Mouse (Mus musculus) embryonic facial prominence, embryonic 13.5 days (tissue): Measurements from ENCODE around the gene Tmf1. TPM values are rescaled to one million over a fixed set of nuclear protein-coding genes. Genes with fewer than 3 reads are reported as not detected.

ENCODE experiments used
- ATAC-seq: fragments of 200-750 bp; cut with Nextera tagmentation; 2 replicates; pipeline ENCODE4 v1.8.0; 2017; ENCODE audit warnings: low read depth; ENCODE audit not compliant: insufficient number of reproducible peaks, insufficient read depth, low FRiP score, low TSS enrichment
- H3K27ac ChIP-seq: fragments of 300-500 bp; sonication (generic); 2 replicates; pipeline ENCODE4 v1.5.1; 2015; ENCODE audit warnings: moderate library complexity, mild to moderate bottlenecking, inconsistent platforms
- H3K27me3 ChIP-seq: fragments of 300-500 bp; sonication (generic); 2 replicates; pipeline ENCODE4 v1.6.1; 2015; ENCODE audit warnings: mild to moderate bottlenecking, inconsistent platforms
- H3K36me3 ChIP-seq: fragments of 300-500 bp; sonication (generic); 2 replicates; pipeline ENCODE4 v1.6.1; 2015; ENCODE audit warnings: mild to moderate bottlenecking, inconsistent platforms
- H3K4me1 ChIP-seq: fragments of 300-500 bp; sonication (generic); 2 replicates; pipeline ENCODE4 v1.6.1; 2015; ENCODE audit warnings: inconsistent platforms
- H3K4me2 ChIP-seq: fragments of 300-500 bp; sonication (generic); 2 replicates; pipeline ENCODE4 v1.6.1; 2015; ENCODE audit warnings: moderate library complexity, mild to moderate bottlenecking, inconsistent platforms
- H3K4me3 ChIP-seq: fragments of 300-500 bp; sonication (generic); 2 replicates; pipeline ENCODE4 v1.5.1; 2015; ENCODE audit warnings: mild to moderate bottlenecking, inconsistent platforms
- H3K9ac ChIP-seq: fragments of 300-500 bp; sonication (generic); 2 replicates; pipeline ENCODE4 v1.6.1; 2015; ENCODE audit warnings: mild to moderate bottlenecking, inconsistent platforms
- H3K9me3 ChIP-seq: fragments of 300-500 bp; sonication (generic); 2 replicates; pipeline ENCODE4 v1.6.1; 2016; ENCODE audit warnings: inconsistent platforms
- WGBS: fragments of 180-500 bp; shearing (Covaris S2); methylation state at CpG from one replicate; pipeline ENCODE4 v1.1.7; 2015; ENCODE audit warnings: mixed read lengths; 5-methylcytosine and 5-hydroxymethylcytosine counted together
- polyA plus RNA-seq: library from polyadenylated mRNA; unstranded; fragments of >200 nt; fragmentation: Nextera tagmentation; extraction: Ambion mirVana; gene quantifications from 2 replicates; pipeline ENCODE4 v1.2.1, GENCODE M21; 2015

Tmf1 gene
- polyA plus RNA-seq, 1 experiment from 2014 or later = 39.3 TPM

DNA sequence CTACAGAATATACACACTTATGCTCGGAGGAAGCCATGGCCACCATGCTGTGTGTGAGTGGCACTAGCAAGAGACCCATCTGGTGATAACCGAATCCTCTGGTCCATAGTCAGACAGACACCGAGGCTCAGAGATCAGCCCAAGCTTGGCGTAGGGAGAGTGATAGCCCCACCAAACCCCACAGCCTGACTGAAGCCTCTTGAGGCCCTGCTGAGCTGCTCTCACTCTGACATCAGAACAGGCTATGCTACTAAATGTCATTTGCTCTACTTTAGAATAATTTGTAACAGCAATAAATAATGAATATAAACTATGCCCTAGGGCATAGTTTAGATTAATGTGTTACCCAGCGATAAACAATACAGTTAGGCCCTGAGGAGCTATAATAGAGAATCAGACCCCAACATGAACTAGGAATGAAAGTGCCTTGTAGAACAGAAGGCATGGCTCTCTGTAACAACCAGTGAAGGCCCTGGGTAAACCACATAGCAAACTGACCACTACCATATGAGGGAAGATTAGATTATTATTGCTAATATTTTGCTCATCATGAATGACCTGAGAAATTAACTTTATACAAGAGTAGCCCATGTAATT, 46.1 kb downstream of the Tmf1 start:
- WGBS = 84% methylated on average over 5 of the region's 5 CpGs
- Histone ChIP-seq H3K27ac (no peak overlapping the region), H3K27me3 (no peaks in the 10 kb centered on the region), H3K9ac (no peak overlapping the region), H3K4me1 (no peaks in the 10 kb centered on the region), H3K4me2 (no peak overlapping the region), H3K36me3 (peaks cover 26% of the 10 kb centered on the region), H3K9me3 (no peaks in the 10 kb centered on the region), H3K4me3 (no peak overlapping the region)
- ATAC-seq = no peak

DNA sequence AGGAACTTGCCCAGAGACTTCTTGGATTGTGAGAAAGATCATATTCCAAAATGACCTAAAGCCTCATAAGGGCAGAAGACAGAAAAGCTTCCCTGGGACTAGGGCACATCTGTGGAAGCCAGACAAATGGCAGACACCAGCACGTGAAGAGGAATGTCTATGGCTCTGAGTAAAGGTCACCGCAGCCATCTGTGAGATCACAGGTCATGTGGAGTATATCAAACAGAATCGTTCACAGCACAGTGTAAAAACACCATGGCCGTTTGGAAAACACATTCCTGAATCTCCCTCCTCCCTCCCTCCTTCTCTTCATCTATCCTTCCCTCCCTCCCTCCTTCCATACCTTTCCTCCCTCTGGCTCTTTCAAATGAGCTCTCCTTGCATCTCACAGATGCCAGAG, 47.1 kb downstream of the Tmf1 start:
- Histone ChIP-seq H3K27ac (no peak overlapping the region), H3K4me1 (no peaks in the 10 kb centered on the region), H3K9ac (no peak overlapping the region), H3K27me3 (no peaks in the 10 kb centered on the region), H3K9me3 (no peaks in the 10 kb centered on the region), H3K4me2 (no peak overlapping the region), H3K4me3 (no peak overlapping the region), H3K36me3 (peaks cover 26% of the 10 kb centered on the region)
- ATAC-seq = no peak
- WGBS = 44% methylated on average over 4 of the region's 4 CpGs

DNA sequence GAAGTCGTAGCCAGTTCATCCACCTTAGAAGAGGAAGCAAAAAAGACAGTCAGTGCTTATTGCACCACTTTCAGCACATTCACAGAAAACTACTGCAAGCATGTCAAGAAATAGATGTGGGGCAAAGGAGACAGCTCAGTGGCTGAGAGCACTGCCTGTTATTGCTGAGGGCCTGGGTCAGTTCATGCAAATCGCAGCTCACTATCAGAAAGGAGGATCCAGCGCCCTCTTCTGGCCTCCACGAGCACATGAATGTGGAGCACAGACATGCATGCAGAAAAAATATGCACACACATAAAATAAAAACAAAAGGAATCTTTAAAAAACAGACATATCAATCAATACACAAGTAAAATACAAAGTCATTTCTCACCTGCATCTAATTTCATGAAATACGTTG, 47.9 kb downstream of the Tmf1 start:
- no peak overlapping the region for H3K9ac ChIP-seq
- ATAC-seq = no peak

GRCm38 (mm10) chr6:97124336-97125010, 54.4 kb downstream of the Tmf1 start:
- Histone ChIP-seq H3K4me2 (no peak overlapping the region), H3K9ac (no peak overlapping the region), H3K4me1 (no peaks in the 10 kb centered on the region), H3K4me3 (no peak overlapping the region), H3K27ac (no peak overlapping the region), H3K27me3 (no peaks in the 10 kb centered on the region), H3K36me3 (no peaks in the 10 kb centered on the region; the same call in 1 of the 2 replicates), H3K9me3 (no peaks in the 10 kb centered on the region)
- ATAC-seq = no peak
- WGBS = 69% methylated on average over 10 of the region's 10 CpGs

More for the DNA sequence above, 47.9 kb downstream of the Tmf1 start:
- Histone ChIP-seq H3K36me3 (peaks cover 26% of the 10 kb centered on the region), H3K27ac (no peak overlapping the region), H3K9me3 (no peaks in the 10 kb centered on the region), H3K27me3 (no peaks in the 10 kb centered on the region), H3K4me2 (no peak overlapping the region), H3K4me3 (no peak overlapping the region), H3K4me1 (no peaks in the 10 kb centered on the region)
- 67% methylated on average over 5 of the region's 5 CpGs for WGBS

GRCm38 (mm10) chr6:97120922-97121321, 58.0 kb downstream of the Tmf1 start:
- H3K4me2 ChIP-seq = no peak overlapping the region
- H3K36me3 ChIP-seq = no peaks in the 10 kb centered on the region
- no peak overlapping the region for H3K4me3 ChIP-seq
- no peak overlapping the region for H3K27ac ChIP-seq
- peaks cover 8% of the 10 kb centered on the region; the same call in 1 of the 2 replicates for H3K4me1 ChIP-seq
- no peaks in the 10 kb centered on the region for H3K27me3 ChIP-seq
- no peak for ATAC-seq
- no peak overlapping the region for H3K9ac ChIP-seq
- WGBS = 79% methylated on average over 4 of the region's 4 CpGs
- H3K9me3 ChIP-seq = no peaks in the 10 kb centered on the region

- Histone ChIP-seq H3K9ac (no peak overlapping the region), H3K4me1 (peaks cover 8% of the 10 kb centered on the region; the same call in 1 of the 2 replicates), H3K27ac (peak overlapping the region; percentile 55; the same call in 1 of the 2 replicates), H3K27me3 (no peaks in the 10 kb centered on the region), H3K4me3 (no peak overlapping the region), H3K4me2 (no peak overlapping the region), H3K9me3 (no peaks in the 10 kb centered on the region), H3K36me3 (peaks cover 6% of the 10 kb centered on the region; the same call in 1 of the 2 replicates)
- no peak for ATAC-seq
- 39% methylated on average over 3 of the region's 3 CpGs for whole genome bisulfite sequencing
Observed at GRCm38 (mm10) chr6:97118327-97118726, 60.6 kb downstream of the Tmf1 start.

DNA sequence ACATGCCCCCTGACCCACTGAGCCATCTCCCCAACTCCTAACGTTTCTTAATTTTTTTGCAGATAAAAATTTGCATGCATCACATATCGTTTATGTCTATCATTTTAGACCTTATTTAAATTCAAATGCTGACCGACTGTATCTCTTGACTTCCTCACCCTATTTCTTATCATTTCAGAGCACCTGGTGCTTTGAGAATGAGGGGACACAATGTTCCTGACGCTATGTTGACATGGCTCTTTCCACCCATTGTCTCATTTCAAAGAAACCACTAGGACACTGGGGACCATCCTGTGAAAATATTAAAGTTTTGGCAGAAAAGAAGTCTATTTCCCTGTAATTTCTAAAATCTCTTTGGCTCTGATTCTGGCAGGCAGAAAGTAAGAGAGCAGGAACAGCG, 62.0 kb downstream of the Tmf1 start:
- Histone ChIP-seq H3K36me3 (peaks cover 13% of the 10 kb centered on the region; the same call in 1 of the 2 replicates), H3K27ac (no peak overlapping the region), H3K27me3 (no peaks in the 10 kb centered on the region), H3K9me3 (no peaks in the 10 kb centered on the region), H3K9ac (no peak overlapping the region), H3K4me3 (no peak overlapping the region), H3K4me1 (peaks cover 8% of the 10 kb centered on the region; the same call in 1 of the 2 replicates), H3K4me2 (no peak overlapping the region)
- WGBS = 82% methylated on average over 5 of the region's 5 CpGs
- no peak for ATAC-seq

DNA sequence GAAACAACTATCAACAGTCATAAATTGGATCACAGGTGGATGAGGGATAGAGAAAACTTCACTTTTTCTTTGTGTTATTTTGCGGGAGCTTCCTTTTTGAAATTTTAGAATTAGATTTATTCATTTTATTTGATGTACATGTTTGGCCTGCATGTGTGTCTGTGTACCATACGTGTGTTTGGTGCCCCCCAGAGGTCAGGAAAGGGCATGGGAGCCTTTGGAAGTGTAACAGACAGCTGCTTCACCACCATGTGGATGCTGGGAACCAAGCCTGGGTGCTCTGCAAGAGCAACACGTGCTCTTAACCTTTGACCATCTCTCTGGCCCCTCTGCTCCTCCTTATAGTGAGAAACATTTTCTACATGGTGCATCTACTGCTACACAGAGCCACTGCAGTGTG, 64.1 kb downstream of the Tmf1 start:
- Histone ChIP-seq H3K36me3 (peaks cover 17% of the 10 kb centered on the region; the same call in 1 of the 2 replicates), H3K27ac (no peak overlapping the region), H3K9me3 (no peaks in the 10 kb centered on the region), H3K4me3 (no peak overlapping the region), H3K9ac (no peak overlapping the region), H3K4me1 (peaks cover 8% of the 10 kb centered on the region; the same call in 1 of the 2 replicates), H3K27me3 (no peaks in the 10 kb centered on the region), H3K4me2 (no peak overlapping the region)
- no peak for ATAC-seq
- 59% methylated on average over 3 of the region's 3 CpGs for WGBS

DNA sequence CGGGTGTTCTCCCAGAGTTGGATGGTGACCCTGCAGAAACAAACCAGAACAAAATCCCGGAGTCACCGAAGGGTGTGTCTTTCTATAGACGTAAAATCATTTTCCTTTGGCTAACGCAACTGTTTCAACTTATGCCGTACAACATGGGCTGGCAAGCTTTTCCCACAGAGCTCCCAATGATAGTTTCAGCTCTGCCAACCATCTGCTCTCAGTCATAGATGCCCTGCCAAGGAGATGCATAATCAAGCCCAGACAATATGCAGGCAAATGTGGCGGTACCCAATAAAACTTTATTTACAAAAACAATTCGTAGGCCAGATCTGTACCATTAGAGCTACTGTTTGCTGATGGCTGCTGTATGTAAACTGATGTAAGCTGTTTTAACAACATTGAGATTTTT, 66.7 kb downstream of the Tmf1 start:
- WGBS = 78% methylated on average over 8 of the region's 8 CpGs
- no peaks in the 10 kb centered on the region for H3K9me3 ChIP-seq
- H3K27me3 ChIP-seq = no peaks in the 10 kb centered on the region
- no peak overlapping the region for H3K4me2 ChIP-seq
- H3K4me3 ChIP-seq = no peak overlapping the region
- H3K36me3 ChIP-seq = peaks cover 17% of the 10 kb centered on the region; the same call in 1 of the 2 replicates
- H3K4me1 ChIP-seq = no peaks in the 10 kb centered on the region
- no peak for ATAC-seq
- H3K9ac ChIP-seq = no peak overlapping the region
- H3K27ac ChIP-seq = no peak overlapping the region

DNA sequence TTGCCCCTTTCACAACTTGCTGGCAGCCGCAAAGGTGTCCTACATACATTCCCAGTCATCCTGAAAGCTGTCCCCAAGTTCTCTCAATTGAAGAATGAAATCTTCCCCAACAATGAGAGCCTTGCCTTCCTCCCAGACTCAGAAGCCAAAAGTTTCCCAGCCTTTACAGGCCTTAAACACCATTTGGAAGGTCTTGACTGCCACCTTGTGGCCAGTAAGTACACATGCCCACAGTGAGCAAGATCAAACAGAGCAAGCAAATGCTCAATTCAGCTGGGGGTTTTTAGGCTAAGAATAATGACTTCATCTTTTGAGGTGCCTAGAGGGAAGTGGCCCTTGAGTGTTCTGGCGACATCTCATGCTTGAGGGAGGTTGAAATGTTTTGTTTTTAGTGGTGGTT, 72.1 kb downstream of the Tmf1 start:
- H3K27ac ChIP-seq = no peak overlapping the region
- 0 out of 2 replicates have a peak, but pooled peaks cover 3% of the 10 kb centered on the region for H3K36me3 ChIP-seq
- H3K4me2 ChIP-seq = no peak overlapping the region
- H3K9me3 ChIP-seq = no peaks in the 10 kb centered on the region
- H3K4me3 ChIP-seq = no peak overlapping the region
- H3K27me3 ChIP-seq = peaks cover 11% of the 10 kb centered on the region
- no peak overlapping the region for H3K9ac ChIP-seq
- 18% methylated on average over 2 of the region's 2 CpGs for WGBS
- peaks cover 5% of the 10 kb centered on the region for H3K4me1 ChIP-seq
- ATAC-seq = no peak

DNA sequence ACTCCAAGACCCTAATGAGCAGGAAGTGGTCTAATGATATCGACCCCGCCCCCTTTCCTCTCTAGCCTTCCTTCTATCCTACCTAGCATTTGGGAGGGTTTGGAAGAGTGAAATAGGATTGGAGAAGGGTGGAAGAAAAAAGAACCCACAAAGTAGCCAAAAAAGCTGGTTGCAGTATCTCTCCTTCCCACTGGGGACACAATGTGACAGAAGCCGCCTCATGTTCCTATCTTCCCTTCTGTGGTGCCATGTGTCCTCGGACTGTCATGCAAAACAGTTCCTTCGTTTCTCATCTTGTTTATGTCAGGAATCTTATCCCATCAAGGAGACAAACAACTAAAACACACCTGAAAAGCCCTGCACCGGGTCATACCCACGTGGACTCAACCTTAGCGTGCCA, 72.8 kb downstream of the Tmf1 start:
- 74% methylated on average over 8 of the region's 8 CpGs for WGBS

DNA sequence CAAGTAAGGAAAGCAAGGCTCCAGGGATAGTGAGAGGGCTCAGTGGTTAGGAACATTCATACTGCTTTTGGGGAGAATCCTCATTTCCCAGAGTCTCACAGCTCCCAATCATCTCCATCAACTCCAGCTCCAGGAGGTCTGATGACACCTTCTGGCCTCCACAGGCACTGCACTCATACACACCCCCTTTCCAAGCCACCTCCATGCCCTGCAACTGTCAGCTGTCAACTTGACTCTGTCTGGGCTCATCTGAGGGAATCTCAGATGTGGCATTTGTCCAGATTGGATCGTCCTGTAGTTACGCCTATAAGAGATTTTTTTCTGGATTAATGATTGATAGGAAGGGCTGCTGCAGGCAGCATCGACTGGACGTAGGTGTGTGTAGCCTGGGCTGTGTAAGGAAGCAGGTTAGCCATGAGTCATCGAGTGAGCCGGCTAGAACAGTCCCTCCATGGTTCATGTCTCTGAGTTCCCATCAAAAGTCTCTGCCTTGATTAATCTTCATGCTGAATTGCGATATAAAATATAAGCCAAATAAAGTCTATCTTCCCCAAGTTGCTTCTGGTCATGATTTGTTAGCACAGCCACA, 74.6 kb downstream of the Tmf1 start:
- 76% methylated on average over 7 of the region's 7 CpGs for WGBS
- peaks cover 11% of the 10 kb centered on the region for H3K27me3 ChIP-seq
- no peaks in the 10 kb centered on the region for H3K36me3 ChIP-seq
- H3K4me1 ChIP-seq = peaks cover 13% of the 10 kb centered on the region
- no peak overlapping the region for H3K4me2 ChIP-seq
- H3K9me3 ChIP-seq = no peaks in the 10 kb centered on the region
- no peak overlapping the region for H3K27ac ChIP-seq
- ATAC-seq = no peak
- H3K9ac ChIP-seq = no peak overlapping the region
- H3K4me3 ChIP-seq = no peak overlapping the region

More for the DNA sequence above, 72.8 kb downstream of the Tmf1 start:
- Histone ChIP-seq H3K9ac (no peak overlapping the region), H3K36me3 (no peaks in the 10 kb centered on the region), H3K9me3 (no peaks in the 10 kb centered on the region), H3K4me1 (peaks cover 12% of the 10 kb centered on the region), H3K27me3 (peaks cover 11% of the 10 kb centered on the region), H3K4me2 (no peak overlapping the region), H3K4me3 (no peak overlapping the region), H3K27ac (no peak overlapping the region)
- no peak for ATAC-seq
